Mouse (Mus musculus): ENCODE results near the gene Ssh2.

The Ssh2 gene

DNA sequence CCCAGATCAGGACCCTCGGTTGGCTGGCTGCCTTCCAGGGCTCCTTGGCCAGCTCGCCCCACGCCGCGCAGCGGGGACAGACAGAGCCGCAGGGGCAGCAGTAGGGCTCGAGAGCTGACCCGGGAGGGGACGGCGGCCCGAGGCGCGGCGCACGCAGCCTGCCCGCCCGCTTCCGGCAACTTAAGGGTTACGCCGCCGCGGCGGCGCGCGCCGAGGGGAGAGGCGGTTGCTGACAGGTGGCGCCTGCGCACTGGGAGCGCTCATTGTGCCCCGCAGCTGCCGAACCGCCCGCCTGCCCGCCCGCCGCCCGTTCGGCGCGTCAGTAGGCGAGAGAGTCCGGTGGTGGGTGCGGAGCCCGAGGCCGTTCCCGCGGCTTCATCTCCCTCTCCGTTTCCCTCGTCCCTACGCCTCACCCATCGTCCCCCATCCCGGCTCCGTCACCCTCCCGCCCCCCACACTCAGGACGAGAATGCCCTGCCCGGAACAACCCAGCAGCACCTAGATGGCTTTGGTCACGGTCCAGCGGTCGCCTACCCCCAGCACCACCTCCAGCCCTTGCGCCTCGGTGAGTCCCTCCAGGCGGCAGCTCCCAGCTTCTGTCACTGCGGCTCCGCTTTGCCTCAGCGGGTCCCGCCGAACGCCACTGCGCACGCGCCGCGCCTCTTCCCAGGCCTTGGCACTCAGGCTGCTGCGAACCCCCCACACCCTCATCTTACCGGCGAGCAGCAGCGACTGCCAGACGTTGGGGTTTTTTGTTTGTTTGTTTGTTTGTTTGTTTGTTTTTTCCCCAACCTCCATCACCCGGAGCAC, at the start of gene Ssh2:
Gene Ssh2, plus strand, starts transcription at position 337 of the 810 bp plus-strand sequence.
- DNase-seq (ENCODE audit: low read depth, low spot score): peak; percentile 96

DNA sequence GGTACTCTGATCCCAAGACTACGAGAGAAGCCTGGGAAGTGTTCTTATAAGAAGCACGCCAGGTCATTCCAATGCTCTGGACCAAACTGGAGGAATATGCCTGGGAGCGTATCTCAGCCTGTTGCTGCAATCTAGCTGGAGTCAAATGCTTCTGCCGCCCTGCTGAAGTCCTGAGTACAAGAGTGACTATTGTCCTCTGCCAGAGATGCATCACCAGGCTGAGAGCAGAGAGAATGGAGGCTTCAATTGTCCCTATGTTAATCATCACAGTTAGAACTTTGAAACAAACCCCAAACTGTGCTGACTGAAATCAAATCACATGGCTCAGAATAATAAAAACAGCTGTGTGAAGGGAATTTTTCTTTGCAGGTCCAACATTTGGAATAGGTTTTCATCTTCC, 42.4 kb upstream of the Ssh2 start:
- no peak for DNase-seq (ENCODE audit: low read depth, low spot score)

DNA sequence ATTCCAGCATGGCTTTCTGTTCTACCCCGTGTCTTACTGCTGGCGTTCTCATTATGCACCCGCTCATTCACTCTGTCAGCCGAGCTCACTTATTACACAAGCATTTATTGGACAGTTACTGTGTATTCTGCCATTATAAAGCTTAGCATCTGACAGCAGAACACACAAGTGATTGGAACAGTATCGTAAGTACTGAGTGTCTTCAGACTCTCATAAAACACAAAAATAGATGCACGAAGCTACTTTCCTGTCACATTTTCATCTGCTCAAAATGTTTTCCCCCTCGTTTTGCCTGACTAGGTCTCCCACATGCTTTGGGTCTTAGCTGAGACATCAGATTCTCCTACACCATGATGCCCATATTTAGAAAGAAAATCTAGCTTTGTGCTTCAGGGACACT, 41.6 kb upstream of the Ssh2 start:
- DNase-seq (ENCODE audit: low read depth, low spot score): no peak

DNA sequence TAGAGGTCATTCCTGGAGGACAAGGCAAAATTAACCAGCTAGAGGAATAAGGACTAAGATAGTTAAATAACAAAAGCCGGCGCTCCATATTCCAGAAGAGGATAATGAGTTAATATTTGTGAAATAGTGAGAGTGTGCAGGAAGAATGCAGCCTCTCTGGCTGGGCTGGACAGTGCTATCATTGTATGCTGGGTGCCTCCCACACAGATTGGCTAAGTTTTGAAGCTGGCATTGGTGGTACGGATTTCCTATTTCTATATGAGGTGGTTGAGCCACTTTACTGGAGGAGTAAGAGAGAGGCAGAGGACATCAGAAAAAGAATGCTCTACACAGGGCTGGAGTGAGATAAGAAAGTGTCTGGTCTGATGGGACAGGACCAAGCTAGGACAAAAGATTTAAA, 36.3 kb upstream of the Ssh2 start:
- DNase-seq (ENCODE audit: low read depth, low spot score): no peak

DNA sequence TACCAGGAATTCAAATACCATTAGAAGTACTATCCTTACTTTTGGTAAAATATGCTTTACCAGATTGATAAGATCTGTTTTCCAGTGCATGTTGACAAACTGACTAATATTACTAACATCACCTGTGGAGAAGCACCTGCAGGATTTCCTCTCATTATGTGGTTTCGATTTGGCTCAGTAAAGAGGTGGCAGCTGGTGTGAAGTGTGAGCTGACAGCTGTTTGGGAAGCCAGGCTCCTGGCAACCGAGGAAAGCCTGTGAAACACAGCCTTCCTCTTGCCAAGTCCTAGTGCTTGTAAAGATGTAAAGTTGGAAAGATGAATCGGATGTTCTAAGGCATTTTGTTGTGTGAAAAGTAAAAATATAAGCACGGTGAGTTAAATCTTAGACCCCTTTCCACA, 35.2 kb upstream of the Ssh2 start:
- peak; percentile 66 for DNase-seq (ENCODE audit: low read depth, low spot score)

DNA sequence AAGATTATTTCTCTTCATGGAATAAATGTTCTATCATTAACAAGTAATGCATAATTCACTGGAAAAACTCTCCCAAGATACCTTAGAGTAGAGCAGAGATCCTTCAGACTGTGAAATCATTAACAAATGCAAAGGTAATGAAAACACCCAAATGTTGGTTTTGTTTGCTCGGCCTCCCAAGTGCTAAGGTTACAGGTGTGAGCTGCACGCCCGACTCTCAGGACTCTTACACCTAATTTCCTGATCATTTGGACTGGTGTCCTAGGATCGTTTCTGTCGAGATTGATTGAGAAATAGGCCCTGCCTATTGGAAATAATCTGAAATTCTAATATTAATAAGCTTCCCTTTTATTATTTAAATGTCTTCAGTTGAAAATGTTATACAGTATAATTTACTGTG, 34.6 kb upstream of the Ssh2 start:
- no peak for DNase-seq (ENCODE audit: low read depth, low spot score)

DNA sequence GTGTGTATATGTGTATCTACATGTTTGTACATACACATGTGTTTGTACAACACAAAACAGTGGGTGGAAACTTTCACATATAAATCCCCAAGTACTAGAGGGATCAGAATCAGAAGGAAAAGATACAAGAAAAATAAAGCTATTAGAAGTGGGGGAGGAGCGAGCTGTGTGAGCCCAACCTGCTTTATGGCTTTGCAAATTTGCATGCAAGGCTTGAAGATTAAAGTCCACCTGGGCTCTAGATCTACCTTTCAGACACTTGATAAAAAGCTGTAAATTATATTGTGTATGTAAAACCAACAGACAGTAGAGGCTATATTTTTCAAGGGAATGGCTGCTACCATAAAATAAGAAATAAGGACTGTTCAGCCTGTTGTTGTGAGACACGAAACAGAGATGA, 34.0 kb upstream of the Ssh2 start:
- no peak for DNase-seq (ENCODE audit: low read depth, low spot score)

DNA sequence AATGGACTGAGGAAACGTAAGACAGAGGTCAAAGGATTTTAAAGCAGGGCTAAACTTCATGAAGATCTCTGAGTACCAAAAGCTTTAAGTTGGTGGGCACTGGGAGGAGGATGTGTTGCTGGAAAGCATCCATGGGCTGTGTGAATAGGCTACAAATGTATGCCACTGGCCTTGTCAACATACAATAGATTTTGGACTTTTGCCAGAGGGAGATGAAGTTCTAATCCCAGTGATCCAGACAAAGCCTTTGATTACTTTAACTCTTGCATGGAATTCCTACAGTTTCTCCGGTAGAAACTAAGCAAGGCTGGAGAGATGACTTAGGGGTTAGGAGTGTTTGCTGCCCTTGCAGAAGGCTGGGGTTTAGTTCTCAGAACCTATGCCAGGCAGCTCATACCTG, 33.5 kb upstream of the Ssh2 start:
- DNase-seq (ENCODE audit: low read depth, low spot score): no peak

DNA sequence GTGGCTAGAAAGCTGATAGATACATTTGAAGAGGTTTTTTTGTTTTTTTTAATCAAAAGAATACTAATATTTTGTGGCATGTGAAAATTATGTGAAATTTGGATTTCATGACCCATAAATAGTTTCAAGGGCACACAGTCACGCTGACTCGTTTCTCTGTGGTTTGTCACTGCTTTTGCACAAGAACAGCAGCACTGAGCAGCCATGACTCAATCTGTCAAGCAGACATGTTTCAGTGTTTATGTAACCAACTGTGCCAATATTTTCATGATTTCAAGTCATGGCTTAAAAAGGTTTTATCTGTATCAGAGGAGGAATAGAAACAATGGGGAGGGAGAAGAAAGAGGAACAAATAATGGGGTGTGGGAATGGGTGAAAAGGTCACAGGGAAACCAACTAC, 31.2 kb upstream of the Ssh2 start:
- DNase-seq (ENCODE audit: low read depth, low spot score): peak; percentile 42

DNA sequence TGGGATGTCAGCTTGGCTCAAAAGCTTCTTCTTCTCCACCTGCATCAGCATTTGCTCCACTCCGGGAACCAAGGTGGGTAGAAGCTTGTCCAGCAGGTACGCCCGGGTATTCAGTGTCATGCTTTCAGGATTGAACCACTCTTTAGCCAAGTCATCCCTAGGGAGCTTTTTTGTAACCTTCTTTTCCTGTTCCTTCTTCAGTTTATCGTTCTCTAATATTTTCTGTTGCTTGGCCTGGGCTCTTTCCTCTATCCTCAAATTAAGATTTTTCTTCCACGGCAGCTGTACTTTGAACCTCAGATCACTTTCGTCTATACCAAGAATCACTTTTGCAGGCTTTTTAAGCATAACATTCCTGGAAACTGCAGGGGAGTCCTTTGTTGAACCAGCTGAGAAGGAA, 27.2 kb upstream of the Ssh2 start, which contains the start of gene Efcab5:
Gene Efcab5, minus strand, starts transcription at position 101 of the 400 bp plus-strand sequence.
- no peak for DNase-seq (ENCODE audit: low read depth, low spot score)

DNA sequence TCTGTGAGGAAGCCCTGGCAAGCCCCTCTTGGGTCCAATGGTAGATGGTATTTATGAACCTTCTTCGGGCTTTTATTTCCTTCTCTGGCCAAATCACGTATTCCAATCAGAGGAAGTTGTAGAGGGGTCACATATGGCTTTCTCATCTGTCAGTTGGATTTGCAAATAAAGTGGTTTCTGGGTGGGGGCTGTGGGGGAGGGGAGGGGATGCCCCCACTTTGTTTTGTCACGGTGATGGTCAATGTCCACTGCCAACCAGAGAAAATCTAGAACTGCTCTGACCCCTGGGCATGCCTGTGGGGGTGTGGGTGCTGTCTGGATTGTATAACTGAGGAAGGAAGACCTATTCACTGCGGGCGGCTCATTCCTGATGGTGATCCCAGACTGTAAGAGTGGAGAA, 22.7 kb upstream of the Ssh2 start:
- peak; percentile 14 for DNase-seq (ENCODE audit: low read depth, low spot score)

DNA sequence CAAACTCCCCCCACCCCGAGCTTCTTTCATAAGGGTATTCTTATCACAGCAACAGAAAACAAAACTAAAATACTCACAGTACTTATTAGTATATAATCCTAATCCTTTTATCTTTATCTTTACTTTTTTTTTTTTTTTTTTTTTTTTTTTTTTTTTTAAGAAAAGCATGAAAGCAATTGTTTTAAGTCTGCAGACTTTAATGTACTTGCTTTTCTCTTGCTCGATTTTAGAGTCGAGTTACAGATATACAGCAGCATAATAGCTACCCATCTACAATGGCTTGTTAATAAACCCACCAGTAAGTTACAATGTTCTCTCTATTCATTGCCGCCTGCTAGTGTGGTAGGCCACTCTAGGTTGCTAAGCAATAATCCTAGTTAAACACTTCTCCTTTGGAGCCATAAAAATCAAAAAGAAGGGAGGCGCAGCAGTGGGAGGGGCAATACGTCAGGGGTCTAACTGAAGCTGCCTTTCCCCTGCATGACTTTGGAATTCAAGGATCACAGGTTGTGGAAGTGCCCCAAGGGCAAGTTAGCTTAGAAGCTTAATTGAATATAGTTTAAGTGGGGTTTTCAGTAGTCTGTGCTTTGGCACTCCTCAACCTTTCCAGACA, 22.0 kb upstream of the Ssh2 start:
- DNase-seq (ENCODE audit: low read depth, low spot score): no peak

DNA sequence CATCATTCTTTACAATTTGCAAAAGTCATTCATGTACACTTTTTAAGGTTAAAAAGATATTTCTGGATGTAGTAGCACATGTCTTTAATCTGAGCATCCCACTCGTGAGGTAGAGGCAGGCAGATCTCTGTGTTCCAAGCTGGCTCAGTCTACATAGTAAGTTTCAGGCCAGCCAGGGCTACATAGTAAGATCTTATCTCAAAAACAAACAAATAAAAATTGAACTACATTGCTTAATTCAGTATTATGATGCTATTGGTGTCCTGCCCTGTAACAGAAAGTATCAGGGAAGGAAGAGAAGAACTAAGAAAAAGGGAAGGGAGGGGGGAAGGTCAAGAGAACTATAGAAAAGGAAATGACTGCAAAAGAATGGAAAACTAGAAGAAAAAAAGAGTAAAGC, 21.3 kb upstream of the Ssh2 start:
- no peak for DNase-seq (ENCODE audit: low read depth, low spot score)

DNA sequence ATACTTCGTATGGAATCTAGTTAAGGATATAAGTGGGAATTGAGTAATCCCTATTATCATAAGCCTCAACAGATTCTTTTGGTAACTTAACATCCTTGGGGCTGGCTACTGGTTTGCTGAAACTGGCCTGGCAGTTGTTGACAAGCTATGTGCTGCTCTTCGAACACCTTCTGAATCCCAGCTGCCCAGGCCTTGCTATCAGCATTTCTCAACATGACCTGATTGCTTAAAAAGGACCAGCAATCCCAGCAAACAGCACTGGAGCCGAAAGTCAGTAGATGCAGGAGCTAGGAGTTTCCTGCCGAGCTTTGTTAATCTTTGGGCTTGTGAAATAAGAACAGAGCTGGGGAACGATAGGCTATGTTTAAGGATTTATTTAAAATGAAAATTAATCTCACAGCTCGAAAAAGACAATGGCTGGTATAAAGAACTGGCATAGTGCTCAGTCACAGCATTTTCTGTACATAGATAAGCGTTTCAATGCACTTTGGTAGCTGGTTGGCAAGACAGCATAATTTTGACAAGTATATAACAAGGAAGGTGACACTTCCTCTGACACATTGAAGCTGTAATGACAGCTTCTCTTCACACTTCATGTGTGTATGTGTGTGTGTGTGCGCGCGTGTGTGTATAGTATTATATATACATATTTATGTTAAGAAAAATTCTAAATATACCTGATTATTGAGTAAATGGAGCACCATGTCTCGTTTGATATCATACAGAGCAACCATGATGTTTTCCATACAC, 20.6 kb upstream of the Ssh2 start:
- DNase-seq (ENCODE audit: low read depth, low spot score): no peak

DNA sequence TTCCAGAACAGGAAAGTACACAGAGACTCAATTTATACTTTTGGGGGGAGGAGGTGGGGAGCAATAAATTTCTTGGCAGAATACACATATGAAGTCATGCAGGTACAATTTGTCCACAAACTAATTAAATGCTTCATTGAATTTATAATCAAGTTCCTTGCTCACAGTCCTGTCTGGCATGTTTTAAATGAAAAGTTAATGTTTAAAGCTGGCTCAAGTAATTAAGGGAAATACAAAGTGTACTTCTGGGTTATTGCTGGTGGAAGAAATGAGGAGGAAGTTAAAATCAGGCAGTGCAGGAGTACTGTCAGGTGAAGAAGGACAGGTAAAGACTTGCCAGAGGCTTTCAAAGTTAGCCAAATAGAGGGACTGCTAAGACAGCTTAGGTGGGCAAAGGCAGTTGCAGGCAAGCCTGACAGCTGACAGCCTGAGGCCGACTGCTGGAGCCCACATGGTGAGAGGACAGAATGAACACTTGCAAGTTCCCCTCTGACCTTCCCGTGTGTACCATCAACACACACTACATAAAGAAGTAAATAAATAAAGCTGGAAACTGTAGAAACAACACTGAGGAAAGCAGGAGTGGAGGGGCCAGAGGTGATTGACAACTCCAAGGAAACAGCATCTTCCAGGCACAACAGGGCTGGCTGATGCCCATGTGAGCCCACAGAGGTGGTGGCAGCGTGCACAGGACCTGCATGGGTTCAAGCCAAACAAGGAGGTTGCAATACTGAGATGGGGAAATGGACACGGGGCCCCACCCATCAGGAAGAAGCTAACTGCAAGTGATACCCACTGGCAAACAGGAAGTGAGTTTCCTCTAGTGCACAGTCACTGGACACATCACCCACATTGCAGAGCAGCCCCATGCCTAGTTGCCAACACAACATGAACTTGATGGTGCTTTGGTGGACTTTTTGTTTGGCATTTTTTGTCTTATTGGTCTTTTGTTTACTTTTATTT, 19.6 kb upstream of the Ssh2 start:
- DNase-seq (ENCODE audit: low read depth, low spot score): peak; percentile 60

DNA sequence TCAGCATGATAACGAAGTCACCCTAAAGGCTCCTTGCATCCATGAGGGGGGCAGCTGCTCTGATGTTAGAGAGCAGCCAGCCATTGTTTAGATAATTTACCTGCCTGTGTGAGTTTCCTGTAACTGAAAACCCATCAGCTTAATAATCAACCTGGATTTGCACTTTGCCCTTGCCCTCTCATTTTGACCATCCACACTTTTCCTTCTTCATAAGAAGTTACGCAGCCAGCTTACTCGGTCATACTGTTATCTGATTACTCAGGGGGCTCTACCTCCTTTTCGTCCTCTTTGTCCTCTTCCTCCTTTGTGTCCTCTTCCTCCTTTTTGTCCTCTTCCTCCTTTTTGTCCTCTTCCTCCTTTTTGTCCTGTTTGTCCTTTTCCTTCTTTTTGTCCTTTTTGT, 16.5 kb upstream of the Ssh2 start:
- no peak for DNase-seq (ENCODE audit: low read depth, low spot score)

DNA sequence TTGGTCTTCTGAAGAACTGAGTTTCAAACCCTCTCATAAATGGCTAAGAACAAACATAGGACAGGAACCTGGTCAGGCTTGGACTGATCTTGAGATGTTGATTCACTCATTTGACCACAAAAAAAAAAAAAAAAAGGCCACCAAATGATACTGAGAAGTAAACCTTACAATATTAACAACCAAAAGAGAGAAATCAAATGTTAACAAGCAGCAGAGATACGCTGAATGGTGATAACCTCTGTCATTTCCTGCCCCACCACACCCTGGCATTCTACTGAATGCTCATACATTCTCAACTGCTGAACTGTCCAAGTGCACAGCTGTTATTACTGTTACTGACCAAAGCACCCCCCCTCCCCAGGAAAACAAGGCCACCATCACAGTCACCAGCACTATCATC, 15.4 kb upstream of the Ssh2 start:
- no peak for DNase-seq (ENCODE audit: low read depth, low spot score)

DNA sequence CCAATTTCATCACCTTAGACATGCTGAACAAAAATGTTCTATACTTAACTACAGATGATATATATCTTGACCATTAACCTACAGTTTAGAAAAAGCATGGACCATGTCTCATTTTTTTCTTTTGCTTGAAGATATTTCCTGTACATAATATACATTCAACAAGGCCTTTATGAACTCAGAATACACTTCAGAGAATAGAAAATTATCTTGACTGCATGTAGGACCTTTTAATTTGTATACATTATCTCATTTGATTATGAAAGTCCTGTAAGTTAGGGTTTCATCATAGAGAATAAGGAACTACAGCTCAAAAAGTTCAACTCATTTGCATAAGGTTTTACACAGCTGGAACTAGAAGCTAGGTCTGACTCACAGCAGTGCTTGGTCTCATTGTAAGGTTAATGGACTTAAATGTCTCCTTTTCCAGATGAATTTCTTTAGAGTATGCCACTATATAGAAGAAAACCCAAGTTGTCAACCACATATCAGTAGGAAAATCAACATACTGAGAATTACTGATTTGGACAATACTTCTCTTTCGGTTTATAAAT, 1.9 kb upstream of the Ssh2 start:
- DNase-seq (ENCODE audit: low read depth, low spot score): peak; percentile 70

DNA sequence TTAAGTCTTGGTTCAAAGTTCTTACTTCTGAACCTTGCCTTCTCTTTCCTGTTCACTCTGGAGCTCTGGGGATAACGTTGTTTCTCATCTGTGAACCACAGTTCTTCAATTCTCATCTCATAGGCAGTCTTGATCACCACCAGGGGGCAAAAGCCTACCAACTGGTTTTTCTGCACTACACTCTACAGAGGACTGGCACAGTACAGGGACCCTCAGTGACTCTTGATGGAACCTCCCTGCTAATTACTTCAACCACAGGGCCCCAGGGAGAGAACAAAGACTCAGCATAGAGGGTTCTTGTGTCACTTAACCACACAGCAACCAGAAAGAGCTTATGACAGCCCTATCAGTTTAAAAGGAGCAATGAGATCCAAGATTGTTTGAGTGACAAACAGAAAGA, 1.3 kb upstream of the Ssh2 start:
- peak; percentile 90 for DNase-seq (ENCODE audit: low read depth, low spot score)

DNA sequence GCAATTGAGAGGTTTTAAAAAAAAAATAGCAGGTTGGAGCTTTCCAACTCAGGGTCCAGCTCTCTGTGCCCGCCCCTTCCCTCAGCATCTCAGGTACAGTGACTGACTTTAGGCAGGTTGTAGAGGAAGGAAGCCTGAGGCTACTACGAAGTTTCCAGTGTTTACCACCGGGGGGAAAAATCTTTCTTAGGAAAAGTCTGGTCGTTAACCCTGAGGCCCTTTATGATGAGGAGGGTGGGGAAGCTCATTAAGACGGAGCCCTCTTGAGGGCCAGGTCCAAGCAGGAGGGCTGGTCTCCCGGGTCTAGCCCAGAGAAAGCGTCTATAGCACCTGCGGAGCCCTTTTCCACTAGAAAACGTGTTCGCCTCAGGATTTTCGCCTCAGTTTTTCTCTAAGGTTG, 604 bp upstream of the Ssh2 start:
- DNase-seq (ENCODE audit: low read depth, low spot score): no peak

DNA sequence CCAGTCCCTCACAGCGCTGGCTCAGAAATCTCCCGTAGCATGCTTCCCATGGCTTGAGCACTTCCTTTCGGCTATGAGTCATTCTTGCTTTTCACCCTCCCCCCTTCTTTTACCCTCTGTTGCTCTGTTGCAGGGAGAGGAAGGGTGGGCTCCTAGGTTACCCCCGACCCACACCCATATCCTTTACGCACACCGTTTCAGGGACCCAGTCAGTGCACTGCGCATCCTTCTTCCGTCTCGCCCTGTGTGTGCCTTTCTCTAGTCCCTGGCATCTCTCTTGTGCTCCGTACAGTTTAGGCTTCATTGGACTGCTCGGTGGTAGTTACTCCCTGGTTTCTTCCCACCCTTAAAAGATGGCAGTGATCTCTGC, 659 bp downstream of the Ssh2 start:
- DNase-seq (ENCODE audit: low read depth, low spot score): no peak
